Mouse (Mus musculus) lung, embryonic 14.5 days (tissue): ENCODE results near the gene Selp. TPM values are rescaled to one million over a fixed set of nuclear protein-coding genes. Genes with fewer than 3 reads are reported as not detected.

Source experiments
- ATAC-seq: fragments of 200-750 bp; cut with Nextera tagmentation; 2 replicates; pipeline ENCODE4 v1.8.0; 2017; ENCODE audit warnings: mild to moderate bottlenecking, moderate TSS enrichment, moderate library complexity; ENCODE audit not compliant: insufficient read depth
- DNase-seq: peaks from one replicate; pipeline ENCODE4 v3.0.0-alpha.2; 2015
- H3K27ac ChIP-seq: fragments of 300-500 bp; sonication (generic); 2 replicates; pipeline ENCODE4 v1.5.1; 2014; ENCODE audit warnings: low read depth, mild to moderate bottlenecking, moderate library complexity
- H3K27me3 ChIP-seq: fragments of 300-500 bp; sonication (generic); 2 replicates; pipeline ENCODE4 v1.6.1; 2014; ENCODE audit warnings: low read length, control low read depth; ENCODE audit not compliant: insufficient read depth
- H3K36me3 ChIP-seq: fragments of 300-500 bp; sonication (generic); 2 replicates; pipeline ENCODE4 v1.6.1; 2014; ENCODE audit warnings: control low read depth; ENCODE audit not compliant: insufficient read depth
- H3K4me1 ChIP-seq: fragments of 300-500 bp; sonication (generic); 2 replicates; pipeline ENCODE4 v1.6.1; 2014; ENCODE audit warnings: antibody characterized with exemption, control low read depth; ENCODE audit not compliant: insufficient read depth
- H3K4me2 ChIP-seq: fragments of 300-500 bp; sonication (generic); 2 replicates; pipeline ENCODE4 v1.6.1; 2014; ENCODE audit warnings: mild to moderate bottlenecking
- H3K4me3 ChIP-seq: fragments of 300-500 bp; sonication (generic); 2 replicates; pipeline ENCODE4 v1.5.1; 2014; ENCODE audit warnings: low read depth, low read length
- H3K9ac ChIP-seq: fragments of 300-500 bp; sonication (generic); 2 replicates; pipeline ENCODE4 v1.6.1; 2014
- H3K9me3 ChIP-seq: fragments of 300-500 bp; sonication (generic); 2 replicates; pipeline ENCODE4 v1.6.1; 2016; ENCODE audit warnings: low read depth, low read length, control low read depth
- CTCF ChIP-seq: IDR thresholded peaks from 2 replicates; pipeline ENCODE4 v1.5.1; 2016; ENCODE audit warnings: antibody characterized with exemption, low read depth
- WGBS: fragments of 180-500 bp; shearing (Covaris S2); extraction: QIAGEN DNeasy Blood & Tissue Kit; methylation state at CpG from one replicate; pipeline ENCODE4 v1.1.7; 2014; 5-methylcytosine and 5-hydroxymethylcytosine counted together
- polyA plus RNA-seq: library from polyadenylated mRNA; unstranded; fragments of >200 nt; fragmentation: Nextera tagmentation; extraction: Ambion mirVana; gene quantifications from 2 replicates; pipeline ENCODE4 v1.2.1, GENCODE M21; 2014

Selp gene
- polyA plus RNA-seq, 1 experiment from 2014 or later: not detected

GRCm38 (mm10) chr1:164135360-164135759 is 20.3 kb downstream of the Selp start:
- no peaks in the 10 kb centered on the region for H3K36me3 ChIP-seq
- H3K27me3 ChIP-seq: no peaks in the 10 kb centered on the region
- no peak overlapping the region for H3K4me2 ChIP-seq
- DNase-seq (peak; percentile 38), ATAC-seq (peak; percentile 53; the same call in 1 of the 2 replicates)
- no peak overlapping the region for H3K4me3 ChIP-seq
- no peaks in the 10 kb centered on the region for H3K9me3 ChIP-seq
- 30% methylated on average over 5 of the region's 5 CpGs for WGBS
- TF ChIP-seq CTCF: no peak
- no peak overlapping the region for H3K9ac ChIP-seq
- H3K4me1 ChIP-seq: no peaks in the 10 kb centered on the region
- H3K27ac ChIP-seq: no peak overlapping the region

DNA sequence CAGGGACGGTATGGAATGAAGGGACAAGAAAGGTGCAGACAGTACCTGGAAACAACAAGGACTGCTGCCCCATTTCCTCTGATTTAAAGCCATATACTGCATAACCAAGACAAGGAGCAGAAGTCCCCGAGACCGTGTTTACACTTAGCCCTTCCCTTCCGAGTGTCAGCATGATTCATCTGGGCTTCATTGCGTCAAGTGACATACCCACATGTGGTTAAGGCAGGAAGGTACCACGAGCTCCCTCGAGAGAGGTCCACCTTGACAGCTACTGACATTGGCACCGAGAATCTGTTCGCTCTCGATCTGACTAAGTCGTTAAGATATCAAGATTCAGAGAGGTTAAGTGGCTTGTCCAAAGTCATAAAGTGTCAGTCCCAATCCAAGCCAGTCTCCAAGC is 20.9 kb downstream of the Selp start:
- no peak overlapping the region for H3K27ac ChIP-seq
- no peaks in the 10 kb centered on the region for H3K27me3 ChIP-seq
- no peak overlapping the region for H3K4me2 ChIP-seq
- no peak for TF ChIP-seq CTCF
- no peaks in the 10 kb centered on the region for H3K9me3 ChIP-seq
- H3K9ac ChIP-seq: no peak overlapping the region
- no peak for DNase-seq
- no peaks in the 10 kb centered on the region for H3K4me1 ChIP-seq
- H3K36me3 ChIP-seq: no peaks in the 10 kb centered on the region
- H3K4me3 ChIP-seq: no peak overlapping the region
- ATAC-seq: no peak
- 22% methylated on average over 11 of the region's 11 CpGs for WGBS

- Histone ChIP-seq H3K9ac (no peak overlapping the region), H3K4me2 (no peak overlapping the region), H3K9me3 (no peaks in the 10 kb centered on the region), H3K4me1 (no peaks in the 10 kb centered on the region), H3K27ac (no peak overlapping the region), H3K36me3 (no peaks in the 10 kb centered on the region), H3K27me3 (no peaks in the 10 kb centered on the region), H3K4me3 (no peak overlapping the region)
- DNase-seq (no peak), ATAC-seq (no peak)
- no peak for TF ChIP-seq CTCF
- 50% methylated on average over 6 of the region's 6 CpGs for WGBS
Observed at GRCm38 (mm10) chr1:164136636-164137035, 21.6 kb downstream of the Selp start.

GRCm38 (mm10) chr1:164138365-164139130 is 23.5 kb downstream of the Selp start:
- WGBS: 6% methylated on average over 5 of the region's 5 CpGs
- DNase-seq: peak; percentile 91
- no peaks in the 10 kb centered on the region for H3K27me3 ChIP-seq
- no peak overlapping the region for H3K4me2 ChIP-seq
- peak; percentile 83 for ATAC-seq
- no peaks in the 10 kb centered on the region for H3K4me1 ChIP-seq
- no peaks in the 10 kb centered on the region for H3K36me3 ChIP-seq
- no peak overlapping the region for H3K4me3 ChIP-seq
- H3K9me3 ChIP-seq: no peaks in the 10 kb centered on the region
- H3K9ac ChIP-seq: no peak overlapping the region
- H3K27ac ChIP-seq: no peak overlapping the region
- TF ChIP-seq CTCF: peak; percentile 92

DNA sequence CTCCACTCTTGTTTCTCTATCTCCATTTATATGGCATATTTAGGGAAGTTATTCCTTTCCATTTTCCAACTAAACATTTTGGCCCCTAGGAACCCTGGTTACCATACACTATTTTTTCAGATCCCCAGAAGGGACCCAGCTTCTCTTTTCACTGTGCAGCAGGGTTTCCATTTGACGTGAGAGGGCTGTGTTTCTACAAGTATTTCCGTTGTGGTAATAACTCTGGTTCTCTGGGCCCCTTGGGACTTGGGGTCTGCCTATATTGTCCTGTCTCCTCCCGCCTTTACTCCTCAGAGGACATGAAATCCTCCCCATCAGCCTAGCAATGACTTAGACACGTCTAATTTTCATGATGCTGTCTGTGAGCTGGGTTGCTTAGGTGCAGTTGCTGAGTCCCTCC is 24.4 kb downstream of the Selp start:
- Histone ChIP-seq H3K4me1 (no peaks in the 10 kb centered on the region), H3K27ac (no peak overlapping the region), H3K9ac (no peak overlapping the region), H3K4me2 (no peak overlapping the region), H3K27me3 (no peaks in the 10 kb centered on the region), H3K36me3 (no peaks in the 10 kb centered on the region), H3K9me3 (no peaks in the 10 kb centered on the region), H3K4me3 (no peak overlapping the region)
- WGBS: 69% methylated on average over 4 of the region's 4 CpGs
- no peak for TF ChIP-seq CTCF
- no peak for ATAC-seq
- no peak for DNase-seq

GRCm38 (mm10) chr1:164149083-164149482 is 34.0 kb downstream of the Selp start:
- 0 out of 2 replicates have a peak, but pooled peaks cover 3% of the 10 kb centered on the region for H3K27me3 ChIP-seq
- H3K4me3 ChIP-seq: no peak overlapping the region
- H3K4me1 ChIP-seq: 0 out of 2 replicates have a peak, but pooled peaks cover 4% of the 10 kb centered on the region
- no peak overlapping the region for H3K9ac ChIP-seq
- no peak for ATAC-seq
- no peak for DNase-seq
- H3K4me2 ChIP-seq: no peak overlapping the region
- H3K9me3 ChIP-seq: no peaks in the 10 kb centered on the region
- TF ChIP-seq CTCF: no peak
- 92% methylated on average over 7 of the region's 7 CpGs for WGBS
- H3K27ac ChIP-seq: no peak overlapping the region
- H3K36me3 ChIP-seq: no peaks in the 10 kb centered on the region

GRCm38 (mm10) chr1:164151387-164152088 is 36.5 kb downstream of the Selp start, which contains the start of gene F5:
F5 (plus strand) TSS chr1:164151838.
- Histone ChIP-seq H3K4me3 (no peak within 1 kb of the TSS), H3K4me2 (0 out of 2 replicates have a peak within 1 kb of the TSS, but pooled peaks have one; percentile 12), H3K27me3 (0 out of 2 replicates have a peak, but pooled peaks cover 3% of the 10 kb centered on the region), H3K36me3 (no peaks in the 10 kb centered on the region), H3K9ac (no peak within 1 kb of the TSS), H3K9me3 (no peaks in the 10 kb centered on the region), H3K27ac (no peak within 1 kb of the TSS), H3K4me1 (0 out of 2 replicates have a peak, but pooled peaks cover 4% of the 10 kb centered on the region)
- ATAC-seq (peak; percentile 41; the same call in 1 of the 2 replicates), DNase-seq (no peak)
- no peak for TF ChIP-seq CTCF
- 13% methylated on average over 16 of the region's 16 CpGs for WGBS
